Mouse (Mus musculus) liver, postnatal 0 days (tissue): ENCODE measurements around the gene Igfbp5. TPM values are rescaled to one million over a fixed set of nuclear protein-coding genes. Genes with fewer than 3 reads are reported as not detected.

Source experiments
- ATAC-seq: fragments of 200-750 bp; cut with Nextera tagmentation; 2 replicates; pipeline ENCODE4 v1.8.0; 2017; ENCODE audit warnings: mild to moderate bottlenecking, moderate library complexity
- DNase-seq: peaks from one replicate; pipeline ENCODE4 v3.0.0-alpha.2; 2016
- H3K27ac ChIP-seq: fragments of 300-500 bp; sonication (generic); 2 replicates; pipeline ENCODE4 v1.5.1; 2014; ENCODE audit warnings: antibody characterized with exemption, moderate library complexity, mild to moderate bottlenecking, low read depth
- H3K27me3 ChIP-seq: fragments of 300-500 bp; sonication (generic); 2 replicates; pipeline ENCODE4 v1.6.1; 2014; ENCODE audit warnings: low read length, control low read depth, mixed read lengths; ENCODE audit not compliant: insufficient read depth
- H3K36me3 ChIP-seq: fragments of 300-500 bp; sonication (generic); replicated peaks from 2 replicates; pipeline ENCODE4 v1.6.1; 2014; ENCODE audit warnings: mild to moderate bottlenecking, control low read depth, low read length, moderate library complexity, mixed read lengths; ENCODE audit not compliant: insufficient read depth
- H3K4me1 ChIP-seq: fragments of 300-500 bp; sonication (generic); 2 replicates; pipeline ENCODE4 v1.6.1; 2014; ENCODE audit warnings: antibody characterized with exemption, mild to moderate bottlenecking, control low read depth; ENCODE audit not compliant: insufficient read depth
- H3K4me2 ChIP-seq: fragments of 300-500 bp; sonication (generic); 2 replicates; pipeline ENCODE4 v1.6.1; 2014; ENCODE audit warnings: low read depth, mild to moderate bottlenecking, low read length, moderate library complexity, mixed read lengths
- H3K4me3 ChIP-seq: fragments of 300-500 bp; sonication (generic); 2 replicates; pipeline ENCODE4 v1.5.1; 2014; ENCODE audit warnings: low read depth, low read length
- H3K9ac ChIP-seq: fragments of 300-500 bp; sonication (generic); replicated peaks from 2 replicates; pipeline ENCODE4 v1.6.1; 2014; ENCODE audit warnings: mild to moderate bottlenecking, moderate library complexity
- H3K9me3 ChIP-seq: fragments of 300-500 bp; sonication (generic); 2 replicates; pipeline ENCODE4 v1.6.1; 2016; ENCODE audit warnings: mild to moderate bottlenecking, control low read depth, low read length, mixed read lengths
- CTCF ChIP-seq: sonication (generic); IDR thresholded peaks from 2 replicates; pipeline ENCODE4 v1.5.1; 2016; ENCODE audit warnings: antibody characterized with exemption, low read depth
- EP300 ChIP-seq: IDR thresholded peaks from 2 replicates; pipeline ENCODE4 v1.6.1; 2016; ENCODE audit warnings: antibody characterized with exemption, low read depth, mild to moderate bottlenecking
- WGBS: fragments of 180-500 bp; shearing (Covaris S2); extraction: QIAGEN DNeasy Blood & Tissue Kit; methylation state at CpG from one replicate; pipeline ENCODE4 v1.1.7; 2014; ENCODE audit not compliant: insufficient replicate concordance; 5-methylcytosine and 5-hydroxymethylcytosine counted together
- polyA plus RNA-seq: library from polyadenylated mRNA; unstranded; fragments of >200 nt; fragmentation: Nextera tagmentation; extraction: Ambion mirVana; gene quantifications from 2 replicates; pipeline ENCODE4 v1.2.1, GENCODE M21; 2015

Gene Igfbp5
- polyA plus RNA-seq, 1 experiment from 2014 or later = 2.4 TPM

DNA sequence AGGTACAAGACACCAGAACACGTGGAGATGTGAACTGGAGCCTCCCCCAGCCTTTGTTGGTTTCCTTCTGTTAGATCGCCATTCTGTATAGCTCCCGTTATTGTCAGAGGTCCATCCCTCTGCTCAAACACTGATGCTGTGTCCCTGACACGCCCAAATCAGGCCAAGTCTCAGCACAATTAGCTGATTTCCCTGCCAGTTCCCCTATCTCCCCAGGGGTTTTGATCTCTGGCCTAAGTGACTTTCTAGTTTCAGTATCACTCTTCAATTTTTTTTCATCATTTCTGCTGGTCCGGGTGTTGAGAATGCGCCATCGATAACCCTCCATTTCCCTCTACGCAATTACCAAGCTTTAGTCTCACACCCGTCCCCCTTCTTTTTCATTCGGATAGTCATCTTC is 51.8 kb downstream of the Igfbp5 start:
- no peaks in the 10 kb centered on the region for H3K36me3 ChIP-seq
- no peak overlapping the region for H3K4me2 ChIP-seq
- TF ChIP-seq EP300 (no peak), CTCF (no peak)
- H3K4me3 ChIP-seq = no peak overlapping the region
- peaks cover 20% of the 10 kb centered on the region for H3K27me3 ChIP-seq
- no peaks in the 10 kb centered on the region for H3K9me3 ChIP-seq
- H3K9ac ChIP-seq = no peak overlapping the region
- WGBS = 70% methylated on average over 10 of the region's 10 CpGs
- peaks cover 2% of the 10 kb centered on the region; the same call in 1 of the 2 replicates for H3K4me1 ChIP-seq
- ATAC-seq = no peak
- no peak overlapping the region for H3K27ac ChIP-seq
- DNase-seq = no peak

GRCm38 (mm10) chr1:72819995-72820394 is 54.7 kb downstream of the Igfbp5 start:
- ATAC-seq (no peak), DNase-seq (no peak)
- Histone ChIP-seq H3K9ac (no peak overlapping the region), H3K4me1 (peaks cover 3% of the 10 kb centered on the region; the same call in 1 of the 2 replicates), H3K9me3 (no peaks in the 10 kb centered on the region), H3K4me3 (no peak overlapping the region), H3K36me3 (no peaks in the 10 kb centered on the region), H3K4me2 (no peak overlapping the region), H3K27ac (no peak overlapping the region), H3K27me3 (peaks cover 4% of the 10 kb centered on the region)
- no peak for TF ChIP-seq CTCF
- 80% methylated on average over 6 of the region's 6 CpGs for WGBS

GRCm38 (mm10) chr1:72815616-72816015 is 59.1 kb downstream of the Igfbp5 start:
- Histone ChIP-seq H3K9me3 (no peaks in the 10 kb centered on the region), H3K36me3 (no peaks in the 10 kb centered on the region), H3K9ac (no peak overlapping the region), H3K4me3 (no peak overlapping the region), H3K27ac (no peak overlapping the region), H3K4me2 (no peak overlapping the region), H3K27me3 (no peaks in the 10 kb centered on the region), H3K4me1 (peaks cover 4% of the 10 kb centered on the region; the same call in 1 of the 2 replicates)
- no peak for TF ChIP-seq EP300
- TF ChIP-seq CTCF = no peak
- DNase-seq (no peak), ATAC-seq (no peak)
- WGBS = 70% methylated on average over 3 of the region's 3 CpGs

DNA sequence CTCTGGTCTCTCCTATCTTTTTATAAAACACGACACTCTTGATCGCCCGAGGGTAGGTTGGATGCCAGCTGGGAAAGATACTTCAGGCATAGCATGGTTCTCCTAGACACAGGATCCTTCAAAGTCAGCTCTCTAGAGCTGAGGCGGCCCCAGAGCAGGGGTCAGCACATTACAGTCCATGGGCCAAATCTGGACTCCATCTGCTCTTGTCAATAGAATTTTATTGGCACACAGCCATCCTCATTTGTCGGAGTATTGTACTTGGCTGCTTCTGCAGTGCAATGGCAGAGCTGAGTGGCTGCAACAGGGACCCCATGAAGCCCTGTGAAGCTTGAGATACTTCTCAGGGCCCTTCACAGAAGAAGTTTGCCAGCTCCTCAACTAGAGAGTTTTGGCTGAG is 59.5 kb downstream of the Igfbp5 start:
- Histone ChIP-seq H3K4me3 (no peak overlapping the region), H3K36me3 (no peaks in the 10 kb centered on the region), H3K4me2 (no peak overlapping the region), H3K9me3 (no peaks in the 10 kb centered on the region), H3K9ac (no peak overlapping the region), H3K4me1 (peaks cover 4% of the 10 kb centered on the region; the same call in 1 of the 2 replicates), H3K27me3 (no peaks in the 10 kb centered on the region), H3K27ac (no peak overlapping the region)
- 68% methylated on average over 5 of the region's 5 CpGs for WGBS
- DNase-seq (no peak), ATAC-seq (no peak)
- TF ChIP-seq CTCF = no peak
- no peak for TF ChIP-seq EP300

DNA sequence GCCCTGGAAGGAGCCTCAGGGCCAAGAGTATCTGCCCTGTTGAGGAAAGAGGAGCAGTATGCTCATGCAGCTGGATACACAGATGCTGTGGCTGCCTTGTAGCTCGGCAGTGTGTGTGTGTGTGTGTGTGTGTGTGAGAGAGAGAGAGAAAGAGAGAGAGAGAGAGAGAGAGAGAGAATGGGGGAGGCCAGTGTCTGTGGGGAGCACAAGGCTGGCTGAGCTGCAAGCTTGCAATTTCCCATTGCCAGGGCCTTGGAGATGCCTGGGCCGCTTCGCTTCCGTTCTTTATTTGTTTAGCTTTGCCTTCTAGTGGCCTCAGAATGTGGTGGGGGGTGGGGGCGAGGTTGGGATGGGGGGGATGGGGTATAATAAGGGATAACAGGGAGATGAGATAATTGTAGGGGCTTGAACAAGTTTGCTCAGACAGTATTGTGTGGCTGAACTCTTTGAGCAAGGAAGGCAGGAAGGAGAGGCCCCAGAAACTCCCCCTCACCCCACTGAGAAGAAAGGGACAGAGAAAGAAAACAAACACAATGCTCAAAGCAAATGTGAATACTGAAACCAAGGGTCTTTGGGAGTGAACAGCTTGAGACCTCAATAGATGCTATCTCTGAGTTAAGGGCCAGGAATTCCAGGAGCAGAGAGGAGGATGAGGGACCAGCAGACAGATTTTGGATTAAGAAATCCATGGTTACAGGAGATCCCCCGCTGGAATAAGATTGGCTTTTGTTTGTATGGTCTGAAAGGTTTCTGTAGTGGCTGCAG is 60.9 kb downstream of the Igfbp5 start:
- Histone ChIP-seq H3K27me3 (no peaks in the 10 kb centered on the region), H3K4me2 (no peak overlapping the region), H3K4me1 (peaks cover 4% of the 10 kb centered on the region; the same call in 1 of the 2 replicates), H3K9me3 (no peaks in the 10 kb centered on the region), H3K9ac (no peak overlapping the region), H3K36me3 (no peaks in the 10 kb centered on the region), H3K27ac (no peak overlapping the region), H3K4me3 (no peak overlapping the region)
- no peak for DNase-seq
- WGBS = 30% methylated on average over 6 of the region's 6 CpGs
- no peak for ATAC-seq
- no peak for TF ChIP-seq CTCF
- no peak for TF ChIP-seq EP300

DNA sequence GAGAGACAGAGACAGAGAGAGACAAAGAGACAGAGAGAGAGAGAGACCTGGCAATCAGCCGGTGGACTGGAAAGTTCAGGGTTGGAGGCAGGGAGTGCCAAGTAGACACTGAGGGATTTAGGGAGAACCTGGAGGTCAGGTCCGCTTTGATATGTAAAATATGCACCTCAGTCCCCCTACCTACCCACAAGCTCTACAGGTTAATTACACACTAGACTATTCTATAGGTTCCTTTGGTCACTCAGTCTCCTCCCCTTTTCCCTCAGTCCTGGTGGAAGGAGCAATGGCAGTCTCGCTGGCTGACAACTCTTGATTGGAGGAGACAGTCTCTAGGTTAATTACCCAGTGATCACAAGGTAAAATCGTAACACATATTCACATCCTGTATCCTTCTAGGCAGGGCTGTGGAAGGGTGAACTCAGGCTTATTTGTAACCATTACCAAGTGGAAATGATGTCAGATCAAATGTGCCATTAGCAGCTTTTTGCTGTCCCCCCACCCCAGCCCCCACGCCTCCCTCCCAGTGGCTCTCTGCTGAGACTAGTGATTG is 61.5 kb downstream of the Igfbp5 start:
- WGBS = 66% methylated on average over 5 of the region's 5 CpGs
- no peak for TF ChIP-seq EP300
- TF ChIP-seq CTCF = no peak
- H3K27ac ChIP-seq = no peak overlapping the region
- no peaks in the 10 kb centered on the region for H3K27me3 ChIP-seq
- no peak overlapping the region for H3K9ac ChIP-seq
- H3K4me1 ChIP-seq = peaks cover 4% of the 10 kb centered on the region; the same call in 1 of the 2 replicates
- ATAC-seq (no peak), DNase-seq (no peak)
- H3K4me2 ChIP-seq = no peak overlapping the region
- no peaks in the 10 kb centered on the region for H3K36me3 ChIP-seq
- no peaks in the 10 kb centered on the region for H3K9me3 ChIP-seq
- no peak overlapping the region for H3K4me3 ChIP-seq
